Mouse (Mus musculus): ENCODE data around the gene Olfr669.
"Not testable (repeated sequence)": the region's sequence is repeated elsewhere in the genome, so short reads cannot be mapped to it uniquely, and the experiment has no call there.

Gene Olfr669

DNA sequence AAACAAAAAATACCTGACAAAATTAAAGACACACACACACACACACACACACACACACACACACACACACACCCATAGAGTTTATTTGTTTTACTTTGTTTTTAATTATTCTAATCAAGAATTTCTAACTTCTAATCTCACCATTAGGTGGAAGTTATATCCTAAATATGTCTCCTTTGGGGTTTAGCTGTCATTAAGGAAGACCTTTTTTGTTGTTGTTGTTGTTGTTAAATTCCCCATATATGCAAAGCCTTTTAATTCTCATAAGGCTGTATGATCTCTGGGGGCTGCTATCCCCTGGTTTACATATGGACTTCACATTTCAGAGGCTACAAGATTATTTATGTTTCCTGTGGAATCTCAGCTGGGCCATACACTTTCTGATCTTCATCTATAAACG, at the start of gene Olfr669:
Gene Olfr669 (plus strand): TSS at position 301 of the 400 bp plus-strand sequence.
- no peak for DNase-seq (ENCODE audit: low read depth, low spot score)

GRCm38 (mm10) chr7:104895852-104896251, 38.2 kb upstream of the Olfr669 start, which contains the start of gene Olfr666:
Gene Olfr666, minus strand, starts transcription at chr7:104895952.
- no peak for DNase-seq (ENCODE audit: low read depth, low spot score)

DNA sequence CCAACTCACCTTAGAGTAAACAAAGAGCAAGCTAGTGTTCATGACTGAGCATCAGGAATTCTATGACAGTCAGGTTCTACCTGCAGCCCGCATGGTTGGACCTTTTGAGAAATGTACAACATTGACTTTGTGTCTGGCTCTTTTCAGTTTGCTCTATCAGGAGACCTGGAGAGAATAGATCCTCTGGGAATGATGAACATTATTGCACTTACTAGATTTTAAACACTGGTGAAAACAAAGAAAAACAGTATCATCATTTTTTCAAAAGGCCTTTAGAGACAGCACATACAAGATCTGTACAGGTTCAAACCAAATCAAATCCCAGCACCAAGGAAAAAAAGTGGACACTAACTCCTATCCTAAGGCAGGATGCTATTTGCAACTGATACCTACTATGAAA, 12.7 kb upstream of the Olfr669 start, which contains the start of gene Olfr667:
Gene Olfr667 (minus strand): TSS at position 101 of the 400 bp plus-strand sequence.
- no peak for DNase-seq (ENCODE audit: low read depth, low spot score)

DNA sequence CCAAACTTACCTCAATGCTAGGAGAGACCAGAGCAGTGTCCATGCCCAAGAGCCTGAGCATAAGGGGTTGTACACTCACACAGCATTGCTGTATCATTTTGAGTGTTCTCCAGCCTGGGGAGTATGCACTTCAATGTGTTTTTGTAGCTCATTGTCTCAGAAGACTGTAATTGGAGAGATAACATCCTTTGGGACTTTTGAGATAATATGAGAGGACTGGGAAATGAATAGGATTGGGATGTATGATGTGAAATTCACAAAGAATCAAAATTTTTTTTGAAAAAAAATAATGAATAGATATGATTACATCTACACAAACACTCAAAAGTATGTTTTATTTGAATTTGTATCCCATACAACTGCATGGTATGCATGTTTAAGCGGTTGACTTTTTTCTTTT, 6.1 kb upstream of the Olfr669 start, which contains the start of gene Olfr668:
Gene Olfr668 (minus strand): TSS at position 101 of the 400 bp plus-strand sequence.
- no peak for DNase-seq (ENCODE audit: low read depth, low spot score)

DNA sequence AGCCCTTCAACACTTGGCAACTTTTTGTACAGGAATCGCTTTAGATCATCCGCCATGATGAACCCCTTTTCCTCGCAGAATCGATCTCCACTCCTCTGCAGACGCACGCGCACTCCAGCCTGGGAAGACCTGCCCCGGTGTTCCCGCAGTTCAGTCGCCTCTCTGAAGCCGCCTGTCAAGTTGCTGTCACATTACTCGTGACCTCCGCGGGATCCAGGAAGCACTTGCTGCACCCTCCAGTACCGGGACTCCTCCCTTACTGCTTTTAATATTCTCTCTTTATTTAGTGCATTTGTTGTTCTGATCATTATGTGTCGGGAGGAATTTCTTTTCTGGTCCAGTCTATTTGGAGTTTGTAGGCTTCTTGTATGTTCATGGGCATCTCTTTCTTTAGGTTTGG, 16.2 kb downstream of the Olfr669 start:
- not testable (repeated sequence) for DNase-seq (ENCODE audit: low read depth, low spot score)

DNA sequence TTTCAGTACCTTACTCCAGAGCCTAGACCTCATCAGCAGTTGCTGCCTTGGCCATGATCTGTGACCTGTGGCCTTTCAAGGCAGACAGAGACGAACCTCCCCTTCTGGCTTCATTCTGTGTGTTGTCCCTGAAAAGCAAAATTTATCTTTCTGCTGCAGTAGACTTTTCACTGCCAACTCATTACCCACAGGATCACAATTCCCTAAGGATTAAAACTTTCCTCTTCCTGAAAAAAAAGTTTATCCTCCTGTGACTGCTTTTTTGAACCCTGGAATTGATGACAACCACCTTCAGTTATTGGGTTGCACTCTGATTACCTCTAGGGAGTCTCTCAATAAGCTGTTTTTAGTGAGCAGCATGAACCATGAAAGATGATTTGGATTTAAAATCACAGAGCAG, 28.5 kb downstream of the Olfr669 start, which contains the start of gene Olfr670:
Gene Olfr670 (minus strand): TSS at position 101 of the 400 bp plus-strand sequence.
- no peak for DNase-seq (ENCODE audit: low read depth, low spot score)

- DNase-seq (ENCODE audit: low read depth, low spot score): not testable (repeated sequence)
These were observed 38.5 kb downstream of the Olfr669 start for GRCm38 (mm10) chr7:104972507-104972906.

DNA sequence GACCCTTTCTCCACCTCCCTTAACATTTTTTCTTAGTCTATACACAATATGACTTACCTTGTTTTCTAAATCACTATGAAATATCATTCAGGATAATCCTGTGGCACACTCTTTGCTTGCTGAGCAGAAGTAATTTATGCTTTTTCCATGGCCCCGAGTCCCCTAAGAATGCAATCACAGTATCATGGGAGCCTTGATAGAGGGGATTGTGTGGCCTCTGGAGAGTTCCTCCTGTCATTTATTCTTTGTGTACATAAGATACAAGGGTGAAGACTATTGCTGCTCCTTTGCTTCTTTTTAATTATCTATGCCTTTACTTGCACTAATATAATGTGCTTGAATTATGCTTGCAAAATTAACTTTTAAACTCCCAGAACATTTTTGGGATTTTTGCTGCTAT, 45.0 kb downstream of the Olfr669 start, which contains the start of gene Olfr671:
Gene Olfr671 (minus strand): TSS at position 101 of the 400 bp plus-strand sequence.
- DNase-seq (ENCODE audit: low read depth, low spot score): no peak
